Mouse (Mus musculus): ENCODE measurements around the gene Ppp1r12c.

GRCm38 (mm10) chr7:4537181-4537580 is 35.7 kb upstream of the Ppp1r12c start:
- no peak for TF ChIP-seq CTCF (IDR thresholded peaks at IDR 0.05; ENCODE audit: insufficient read depth, low read depth, low read length)
- TF ChIP-seq POLR2A (IDR thresholded peaks at IDR 0.05; ENCODE audit: insufficient read depth, low read depth, low read length) = no peak
